Mouse (Mus musculus) lung, adult 18-20 months (tissue): Measurements from ENCODE around the gene Trmo.

Experiments used
- DNase-seq, 2 experiments: peaks; one replicate each; pipeline ENCODE4 v3.0.0; 2022; ENCODE audit warnings: mixed read lengths in 2 of 2

Trmo gene

GRCm38 (mm10) chr4:46337990-46338389, 51.2 kb downstream of the Trmo start:
- DNase-seq = no peak

GRCm38 (mm10) chr4:46335846-46336245, 53.4 kb downstream of the Trmo start:
- no peak for DNase-seq

- no peak for DNase-seq
Observed at GRCm38 (mm10) chr4:46328906-46329305, 60.3 kb downstream of the Trmo start.
